Mouse (Mus musculus) CH12F3 (cell line): ENCODE results near the gene Mum1.

Source experiments
- in situ Hi-C: fragments of 300-500 bp; cut with MboI; formaldehyde crosslinking; loops from 2 replicates; pipeline ENCODE4 v1.14.3; 2020; ENCODE audit warnings: low sequenced_read_pairs

Mum1 gene

DNA sequence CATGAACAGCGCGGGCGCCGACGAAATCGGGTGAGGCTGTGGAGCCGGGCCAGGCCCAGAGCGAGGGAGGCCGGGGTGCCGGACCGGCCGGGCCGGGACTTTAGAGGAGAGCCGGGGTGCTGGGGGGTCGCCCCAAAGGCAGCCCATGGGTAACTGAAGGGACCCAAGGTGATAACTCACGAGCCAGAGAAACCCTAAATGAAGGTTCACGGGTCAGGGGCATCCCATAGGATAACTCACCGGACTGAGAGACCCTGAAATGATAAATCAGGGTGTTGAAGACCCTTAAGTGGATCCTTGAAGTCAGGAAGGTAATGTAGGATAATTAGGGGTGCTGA lies 38.9 kb downstream of the Mum1 start:
- in situ Hi-C loops: no loop called here

DNA sequence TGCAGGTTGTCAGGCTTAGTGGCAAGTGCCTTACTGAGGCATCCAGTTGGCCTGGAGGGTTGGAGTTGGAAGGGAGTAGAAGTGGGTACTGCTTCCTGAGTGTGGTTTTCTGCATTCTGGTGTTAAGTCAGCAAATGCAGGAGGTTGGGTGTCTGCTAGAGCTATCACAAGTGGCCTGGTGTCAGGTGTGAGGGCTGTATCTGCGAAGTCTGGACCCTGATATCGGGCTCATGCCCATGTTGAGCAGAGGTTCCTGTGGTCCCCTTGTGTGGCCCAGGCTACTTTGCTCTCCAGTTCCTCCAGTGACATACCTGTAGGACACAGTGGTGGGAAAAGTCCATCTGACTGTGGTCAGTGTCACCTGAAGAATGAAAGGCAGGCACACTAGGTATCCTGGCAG lies 43.9 kb downstream of the Mum1 start:
- in situ Hi-C loops: no loop called here

- in situ Hi-C loops: no loop called here
Observed at GRCm38 (mm10) chr10:80270734-80271181, 44.5 kb downstream of the Mum1 start.

- in situ Hi-C loops: no loop called here
Observed at GRCm38 (mm10) chr10:80271186-80271843, 45.1 kb downstream of the Mum1 start.

DNA sequence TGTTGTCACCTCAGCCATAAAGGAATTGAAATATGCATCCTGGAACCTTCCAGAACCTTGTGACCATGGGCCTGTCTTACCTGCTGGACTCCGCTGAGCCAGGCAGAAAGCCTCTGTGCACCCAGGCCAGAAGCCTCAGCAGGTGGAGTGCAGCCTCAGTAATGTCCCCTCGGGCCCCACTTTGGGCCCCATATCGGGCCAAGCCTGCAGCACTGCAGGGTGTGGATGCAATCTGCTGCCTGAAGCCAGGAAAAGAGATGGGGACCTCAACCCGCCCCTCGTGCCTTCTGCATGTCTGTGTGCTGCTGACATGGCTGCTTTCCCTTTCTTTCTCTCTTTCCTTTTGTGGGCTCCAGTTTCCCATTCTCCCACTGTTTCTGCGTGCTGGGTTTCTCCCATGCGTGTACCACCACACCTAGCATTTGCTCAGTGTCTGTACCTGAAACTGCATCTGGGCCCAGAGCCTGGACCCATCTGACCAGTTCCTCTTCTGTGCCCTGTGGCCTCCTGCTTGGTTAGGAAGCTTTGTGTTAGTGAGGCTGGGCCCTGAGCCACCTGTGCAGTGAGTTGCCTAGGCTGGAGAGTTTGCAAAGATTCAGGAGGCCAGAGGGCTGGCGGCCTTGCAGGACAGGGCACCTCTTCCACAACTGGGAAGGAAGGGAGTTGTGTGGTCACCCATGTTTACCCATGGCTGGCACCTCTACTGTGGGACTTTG lies 45.8 kb downstream of the Mum1 start:
- in situ Hi-C loops: no loop called here

- in situ Hi-C loops: no loop called here
Observed at GRCm38 (mm10) chr10:80273847-80274246, 47.6 kb downstream of the Mum1 start.

DNA sequence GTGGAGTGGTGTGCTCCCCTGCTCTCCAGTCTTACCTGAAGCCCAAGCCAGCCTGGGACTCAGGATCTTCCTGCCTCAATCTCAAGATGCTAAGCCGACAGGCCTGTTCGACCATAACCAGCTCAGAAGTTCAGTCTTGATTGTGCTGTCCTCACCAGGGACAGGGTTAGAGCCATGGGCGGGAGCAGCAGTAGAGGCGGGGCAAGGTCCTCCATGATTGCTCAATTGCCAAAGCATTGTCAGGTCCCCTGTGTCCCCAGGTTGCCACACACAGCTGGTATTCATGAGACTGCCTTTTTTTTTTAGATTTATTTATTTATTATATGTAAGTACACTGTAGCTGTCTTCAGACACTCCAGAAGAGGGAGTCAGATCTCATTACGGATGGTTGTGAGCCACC lies 50.0 kb downstream of the Mum1 start:
- in situ Hi-C loops: no loop called here

DNA sequence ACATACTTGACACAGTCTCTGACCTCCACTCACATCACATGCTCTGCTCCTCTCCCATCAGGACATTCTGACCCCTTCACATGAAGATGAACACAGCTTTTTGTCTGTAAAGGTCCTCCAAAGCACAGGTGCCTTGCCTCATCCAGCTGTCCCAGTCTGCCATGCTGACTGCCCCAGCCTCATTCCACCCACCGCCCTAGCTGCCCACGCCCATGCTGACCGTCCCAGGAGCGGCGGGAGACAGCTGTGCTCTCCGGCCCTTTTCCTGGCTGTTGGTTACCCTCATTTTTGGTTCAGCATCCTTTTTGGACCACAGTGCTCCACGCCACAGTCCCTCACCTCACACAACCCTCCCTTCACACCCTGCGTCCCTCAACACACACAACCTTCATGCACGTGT lies 52.2 kb downstream of the Mum1 start:
- in situ Hi-C loops: no loop called here

DNA sequence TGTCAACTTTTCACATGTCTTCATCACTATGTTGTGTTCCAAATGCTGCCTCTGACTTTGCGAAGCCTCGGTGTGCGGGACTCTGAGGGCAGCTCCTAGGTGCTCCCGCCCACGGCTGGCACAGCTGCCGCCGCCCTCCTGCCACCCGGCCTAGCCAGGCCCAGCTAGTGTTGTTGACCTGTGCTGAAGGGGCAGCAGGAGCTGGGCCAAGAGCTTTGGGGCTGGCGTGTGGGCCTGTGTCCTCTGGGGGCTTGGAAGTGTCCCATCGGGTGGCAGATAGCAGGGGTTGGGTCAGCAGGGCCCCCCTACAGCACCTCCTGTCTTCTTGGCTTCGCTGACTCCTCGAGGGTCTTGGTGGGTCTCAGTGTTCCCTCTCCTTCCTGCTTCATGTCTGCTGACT lies 53.0 kb downstream of the Mum1 start:
- in situ Hi-C loops: no loop called here

- in situ Hi-C loops: no loop called here
Observed at GRCm38 (mm10) chr10:80281304-80281703, 55.1 kb downstream of the Mum1 start.

- in situ Hi-C loops: no loop called here
Observed at GRCm38 (mm10) chr10:80281921-80282371, 55.7 kb downstream of the Mum1 start.

GRCm38 (mm10) chr10:80282481-80283441 lies 56.5 kb downstream of the Mum1 start:
- in situ Hi-C loops: no loop called here

DNA sequence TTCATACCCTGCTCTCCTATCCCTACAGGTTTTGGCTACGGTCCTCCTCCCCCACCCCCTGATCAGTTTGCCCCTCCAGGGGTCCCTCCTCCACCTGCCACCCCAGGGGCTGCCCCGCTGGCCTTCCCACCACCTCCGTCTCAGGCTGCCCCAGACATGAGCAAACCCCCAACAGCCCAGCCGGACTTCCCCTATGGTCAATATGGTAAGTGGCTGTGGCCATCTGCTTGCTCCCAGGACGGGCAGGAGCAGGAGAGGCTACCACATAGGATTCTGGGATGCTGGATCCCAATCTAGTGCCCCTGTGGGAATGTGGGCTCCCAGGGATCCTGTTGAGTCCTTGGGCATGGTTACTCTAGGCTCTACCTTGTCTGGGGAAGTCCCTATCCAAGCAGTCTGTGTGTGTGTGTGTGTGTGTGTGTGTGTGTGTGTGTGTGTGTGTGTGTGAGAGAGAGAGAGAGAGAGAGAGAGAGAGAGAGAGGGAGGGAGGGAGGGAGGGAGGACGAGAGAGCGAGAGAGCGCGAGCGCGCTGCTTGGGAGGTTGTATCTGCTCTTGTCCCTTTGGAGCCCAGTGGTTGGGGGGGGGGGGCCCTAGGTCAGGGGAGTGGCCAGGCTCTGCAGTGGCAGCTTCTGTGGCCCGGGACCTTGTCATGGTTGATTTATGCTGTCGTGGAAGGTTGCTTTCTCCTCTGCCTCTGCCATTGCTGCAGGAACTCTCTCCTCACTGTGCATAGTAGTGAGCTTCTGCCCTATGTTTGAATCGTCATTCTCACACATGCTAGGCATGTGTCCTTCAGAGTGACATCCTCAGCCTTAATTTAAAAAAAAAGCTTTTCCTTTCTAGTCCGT lies 59.2 kb downstream of the Mum1 start:
- in situ Hi-C loops: no loop called here

GRCm38 (mm10) chr10:80288097-80288496 lies 61.9 kb downstream of the Mum1 start:
- in situ Hi-C loops: no loop called here

DNA sequence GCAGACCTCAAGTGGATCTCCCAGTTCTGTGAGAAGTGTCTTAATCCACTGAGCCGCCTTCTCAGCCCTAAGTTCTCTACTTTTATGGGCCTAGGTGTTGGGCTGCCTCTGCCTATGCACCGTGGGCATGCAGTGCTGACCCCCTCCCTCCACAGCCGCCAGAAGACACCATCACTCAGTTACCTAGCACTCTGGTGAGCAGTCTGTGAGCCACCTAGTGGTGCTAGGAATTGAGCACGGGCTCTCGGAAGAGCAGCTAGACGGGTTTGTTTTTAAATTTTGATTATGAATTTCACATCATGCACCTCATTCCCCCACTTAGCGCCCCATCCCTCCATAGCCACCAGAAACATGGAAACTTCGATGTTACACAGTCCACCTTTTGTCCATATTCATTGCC lies 62.4 kb downstream of the Mum1 start:
- in situ Hi-C loops: no loop called here

DNA sequence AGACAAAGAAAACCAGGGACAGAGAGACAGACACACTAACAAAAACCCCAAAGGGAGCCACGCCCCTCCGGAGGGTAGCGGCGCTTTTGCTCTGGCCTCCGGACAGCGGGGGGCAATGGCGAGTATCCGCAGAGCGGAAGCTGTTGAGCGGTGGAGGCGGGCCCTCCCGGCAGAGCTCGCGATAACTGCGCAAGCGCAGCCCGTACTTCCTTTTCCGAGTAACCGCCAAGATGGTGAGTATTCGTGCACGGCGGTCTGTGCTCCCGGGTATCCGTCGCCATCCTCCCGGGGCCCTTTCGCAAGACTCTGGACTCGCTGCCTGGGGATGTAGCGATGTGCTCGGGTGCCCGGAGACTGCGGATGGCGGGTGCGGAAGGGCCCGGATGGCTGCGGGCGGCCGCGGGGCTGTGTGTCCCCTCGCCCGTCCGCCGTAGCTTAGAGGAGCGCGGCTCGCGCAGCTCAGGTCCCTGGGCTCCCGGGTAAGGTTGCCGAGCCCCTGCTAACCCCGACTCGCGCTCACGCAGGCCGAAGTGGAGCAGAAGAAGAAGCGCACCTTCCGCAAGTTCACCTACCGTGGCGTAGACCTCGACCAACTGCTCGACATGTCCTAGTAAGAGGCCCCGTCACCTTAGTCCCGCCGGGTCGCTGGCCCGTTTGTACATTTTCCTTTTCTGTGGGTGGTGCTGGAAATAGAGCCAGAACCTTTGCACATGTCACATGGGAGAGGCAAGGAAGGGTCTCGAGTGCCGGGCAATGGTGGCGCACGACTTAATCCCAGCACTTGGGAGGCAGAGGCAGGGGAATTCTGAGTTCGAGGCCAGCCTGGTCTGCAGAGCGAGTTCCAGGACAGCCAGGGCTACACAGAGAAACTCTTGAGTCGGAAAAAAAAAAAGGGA lies 66.3 kb downstream of the Mum1 start, which contains the start of gene Rps15:
Rps15 (plus strand) TSS at position 203 of the 896 bp plus-strand sequence.
- in situ Hi-C loops: no loop called here

DNA sequence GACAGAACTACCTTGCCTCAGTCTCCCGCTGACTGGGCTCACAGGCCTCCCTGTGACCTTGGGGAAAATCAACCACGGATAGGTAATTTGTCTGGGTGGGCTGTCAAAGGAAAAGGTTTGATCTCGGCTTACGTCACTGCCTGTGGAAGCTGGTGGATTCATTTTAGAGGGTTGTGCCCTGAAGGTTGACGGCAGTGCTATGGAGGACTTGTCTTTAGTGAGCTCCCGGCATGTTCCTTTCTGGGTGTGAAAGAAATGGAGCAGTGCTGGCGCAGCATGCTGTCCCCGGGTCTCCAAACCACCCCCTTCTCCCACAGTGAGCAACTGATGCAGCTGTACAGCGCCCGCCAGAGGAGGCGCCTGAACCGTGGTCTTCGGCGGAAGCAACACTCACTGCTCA lies 67.1 kb downstream of the Mum1 start:
- in situ Hi-C loops: no loop called here
